Mouse (Mus musculus): ENCODE results near the gene Kif3a.

The Kif3a gene

DNA sequence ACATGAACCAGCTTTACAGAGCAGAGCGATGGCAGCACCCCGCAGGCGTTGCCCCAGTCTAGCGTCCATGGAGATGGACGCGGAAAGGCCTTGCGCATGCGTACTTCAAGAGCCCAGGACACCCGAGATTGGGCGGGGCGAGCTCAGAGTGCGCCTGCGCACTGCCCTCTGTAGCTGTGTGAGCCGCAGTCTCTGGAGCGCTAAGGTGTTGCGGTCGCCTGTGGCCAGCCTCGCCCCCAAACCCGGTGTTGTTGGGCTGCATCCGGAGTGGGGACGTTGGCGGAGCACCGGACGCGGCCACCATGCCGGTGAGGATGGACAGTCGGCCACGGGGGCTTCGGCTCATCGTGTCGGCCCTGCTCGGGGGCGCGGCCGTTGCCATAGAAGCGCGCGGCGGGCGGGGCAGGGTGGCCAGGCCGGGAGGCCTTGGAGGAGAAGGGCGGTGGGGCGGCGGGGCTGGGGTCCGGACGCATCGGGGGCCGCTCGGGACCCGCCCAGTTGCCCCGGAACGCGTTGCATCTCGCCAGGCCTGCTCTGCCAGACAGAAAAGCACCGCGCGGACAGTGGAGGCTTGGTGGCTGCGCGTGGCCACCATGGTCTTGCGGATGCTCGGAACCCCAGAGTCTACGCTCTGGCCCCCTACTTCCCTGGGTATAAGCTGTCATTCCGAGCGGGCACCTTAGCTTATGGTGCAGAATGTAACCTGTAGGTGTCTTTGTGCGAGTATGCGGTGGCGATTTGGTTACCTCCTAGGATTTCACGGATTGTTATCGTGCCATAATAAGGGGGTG, at the start of gene Kif3a:
Kif3a (plus strand) TSS at position 156 of the 791 bp plus-strand sequence.
- DNase-seq (ENCODE audit: low read depth in 2 of 2, low spot score in 2 of 2): peak; percentile 85 to 90

DNA sequence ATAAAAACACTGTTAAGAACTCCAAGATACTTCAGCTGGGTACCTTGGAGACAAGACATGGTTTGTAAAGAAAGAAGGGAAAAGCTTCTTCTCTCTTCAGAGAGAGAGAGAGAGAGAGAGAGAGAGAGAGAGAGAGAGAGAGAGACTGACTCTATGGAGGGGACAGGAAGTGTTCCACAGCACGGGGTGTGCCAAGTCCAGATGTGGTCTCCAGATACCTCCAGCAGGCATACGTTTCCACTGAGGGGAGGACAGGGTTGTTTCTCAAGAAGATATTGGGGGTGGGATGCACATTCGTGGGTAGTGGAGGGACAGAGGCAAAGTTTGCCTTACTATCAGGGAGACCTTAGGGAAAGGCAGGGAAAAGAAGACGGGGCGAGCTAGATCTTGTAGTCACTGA, 48.4 kb upstream of the Kif3a start:
- no peak for DNase-seq (ENCODE audit: low read depth in 2 of 2, low spot score in 2 of 2)

- peak; percentile 9 to 18 for DNase-seq (ENCODE audit: low read depth in 2 of 2, low spot score in 2 of 2)
Measured at GRCm38 (mm10) chr11:53519207-53520121, 47.7 kb upstream of the Kif3a start, which contains the start of gene Sept8. Sept8 (plus strand) TSS chr11:53519257.

DNA sequence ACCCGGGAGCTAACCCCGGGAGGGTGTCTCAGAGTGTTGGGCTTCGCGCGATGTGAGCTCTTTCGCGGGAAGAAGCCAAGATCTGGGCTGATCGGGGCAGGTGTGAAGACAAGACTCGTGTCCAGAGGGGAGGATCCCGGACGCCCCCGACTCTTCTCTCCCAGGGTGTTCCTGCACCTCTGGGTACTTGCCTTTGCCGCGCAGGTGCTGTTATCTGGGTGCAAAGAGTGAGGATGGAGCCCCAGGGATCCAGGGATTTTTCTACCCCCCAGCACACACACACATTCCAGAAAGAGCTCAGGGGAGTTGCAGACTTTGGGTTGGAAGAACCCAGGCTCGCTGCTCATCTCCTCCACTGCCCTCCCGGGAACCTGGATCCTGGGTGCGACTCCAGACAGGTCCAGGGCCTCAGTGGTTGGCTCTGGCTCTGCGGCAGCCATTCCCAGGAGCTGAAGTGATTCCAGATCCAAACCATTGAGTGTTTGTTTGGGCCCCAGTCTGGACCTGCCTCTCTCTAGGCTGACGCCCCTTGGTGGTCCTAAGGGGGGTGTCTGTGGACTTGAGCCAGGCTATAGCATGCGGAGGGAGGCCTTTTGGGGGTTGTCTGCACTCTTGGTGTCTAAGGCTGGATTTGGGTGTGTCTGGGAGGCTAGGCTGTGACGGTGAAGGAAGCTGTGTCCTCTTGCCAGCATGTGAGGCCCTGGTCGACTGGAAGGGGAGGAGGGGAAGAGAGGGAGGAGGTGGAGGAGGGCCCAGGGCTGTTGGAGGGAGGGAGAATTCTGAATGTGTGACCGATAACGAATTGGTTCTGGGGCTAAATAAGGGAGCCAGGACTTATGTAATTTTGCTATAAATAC, 46.8 kb upstream of the Kif3a start:
- DNase-seq (ENCODE audit: low read depth in 2 of 2, low spot score in 2 of 2): no peak

DNA sequence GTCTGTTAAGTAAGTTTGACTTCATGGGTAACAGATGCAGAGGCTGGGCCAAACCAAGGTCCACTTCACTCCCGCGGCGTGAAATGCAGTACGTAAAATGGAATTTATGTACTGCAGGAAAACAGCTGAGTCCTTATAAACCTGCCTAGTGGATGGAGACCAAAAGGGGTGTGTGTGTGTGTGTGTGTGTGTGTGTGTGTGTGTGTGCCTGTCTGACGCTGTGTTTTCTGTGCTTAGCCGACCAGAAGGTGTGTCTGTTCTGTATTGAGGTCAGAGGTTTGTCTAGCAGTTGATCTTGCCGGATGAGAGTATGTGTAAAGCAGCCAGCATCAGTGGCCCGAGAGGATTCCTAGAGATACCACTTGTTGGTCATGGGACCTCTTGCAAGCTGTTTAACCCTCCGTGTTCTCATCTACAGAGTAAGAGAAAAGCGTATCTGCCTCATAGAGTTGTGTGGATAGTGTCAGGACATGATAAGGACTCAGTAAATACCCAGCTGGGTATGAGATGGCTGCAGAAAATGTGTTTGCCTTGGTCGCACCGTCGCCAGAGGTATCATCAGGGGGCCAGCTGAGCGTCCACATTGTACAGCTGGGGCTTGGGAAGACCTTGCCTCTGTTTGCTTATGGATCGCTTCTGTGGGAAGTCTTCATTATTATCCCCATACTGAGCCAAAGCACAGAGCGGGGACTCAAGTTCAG, 45.9 kb upstream of the Kif3a start:
- no peak for DNase-seq (ENCODE audit: low read depth in 2 of 2, low spot score in 2 of 2)

DNA sequence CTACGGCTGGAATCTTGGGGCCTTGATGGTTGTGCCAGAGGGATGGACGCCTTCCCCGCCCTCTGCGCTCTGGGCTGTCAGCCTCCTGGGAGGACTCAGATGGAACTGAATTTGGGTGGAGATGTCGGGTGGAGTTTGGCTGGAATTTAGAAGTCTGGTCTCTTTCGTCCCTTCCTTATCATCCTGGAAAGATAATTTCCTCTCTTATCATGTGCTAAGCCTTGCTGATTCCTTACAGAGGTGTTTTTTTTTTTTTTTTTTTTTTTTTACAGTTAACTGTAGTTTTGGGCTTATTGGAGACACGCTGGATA, 45.4 kb upstream of the Kif3a start:
- DNase-seq (ENCODE audit: low read depth in 2 of 2, low spot score in 2 of 2): no peak

DNA sequence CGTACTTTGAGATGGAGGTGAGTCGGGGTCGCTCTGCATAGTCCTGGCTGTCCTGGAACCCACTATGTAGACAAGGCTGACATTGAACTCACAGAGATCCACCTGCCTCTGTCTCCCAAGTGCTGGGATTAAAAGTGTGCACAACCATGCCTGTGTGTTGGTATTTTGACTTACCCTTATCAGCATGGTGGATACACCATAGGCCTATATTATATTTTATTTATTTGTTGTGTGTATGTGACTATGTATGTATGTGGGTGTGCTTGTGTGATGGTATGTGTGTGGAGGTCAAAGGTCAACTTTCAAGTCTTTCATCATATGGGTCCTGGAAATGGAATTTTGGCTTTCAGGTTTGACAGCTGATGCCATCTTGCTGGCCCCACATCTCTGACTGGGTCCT, 44.8 kb upstream of the Kif3a start:
- no peak for DNase-seq (ENCODE audit: low read depth in 2 of 2, low spot score in 2 of 2)

DNA sequence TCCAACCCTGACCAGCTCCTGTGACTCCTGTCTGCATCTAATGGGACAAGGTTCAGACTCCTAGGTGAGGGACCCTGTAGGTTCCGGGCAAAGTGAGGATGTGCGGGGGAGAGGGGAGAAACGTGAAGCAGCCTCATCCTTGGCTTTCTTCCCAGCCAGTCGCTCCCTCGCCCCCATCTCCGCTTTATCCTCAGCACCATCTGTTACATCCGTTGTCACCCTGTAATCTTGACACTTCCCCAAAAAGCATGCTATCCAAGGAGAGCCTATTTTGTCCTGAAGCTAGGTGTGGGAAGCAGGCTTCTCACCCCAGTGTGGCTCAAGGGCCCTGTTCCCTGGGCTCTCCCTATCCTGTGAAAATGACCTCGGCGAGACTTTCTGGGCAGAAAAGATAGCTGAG, 44.2 kb upstream of the Kif3a start:
- DNase-seq (ENCODE audit: low read depth in 2 of 2, low spot score in 2 of 2): no peak

DNA sequence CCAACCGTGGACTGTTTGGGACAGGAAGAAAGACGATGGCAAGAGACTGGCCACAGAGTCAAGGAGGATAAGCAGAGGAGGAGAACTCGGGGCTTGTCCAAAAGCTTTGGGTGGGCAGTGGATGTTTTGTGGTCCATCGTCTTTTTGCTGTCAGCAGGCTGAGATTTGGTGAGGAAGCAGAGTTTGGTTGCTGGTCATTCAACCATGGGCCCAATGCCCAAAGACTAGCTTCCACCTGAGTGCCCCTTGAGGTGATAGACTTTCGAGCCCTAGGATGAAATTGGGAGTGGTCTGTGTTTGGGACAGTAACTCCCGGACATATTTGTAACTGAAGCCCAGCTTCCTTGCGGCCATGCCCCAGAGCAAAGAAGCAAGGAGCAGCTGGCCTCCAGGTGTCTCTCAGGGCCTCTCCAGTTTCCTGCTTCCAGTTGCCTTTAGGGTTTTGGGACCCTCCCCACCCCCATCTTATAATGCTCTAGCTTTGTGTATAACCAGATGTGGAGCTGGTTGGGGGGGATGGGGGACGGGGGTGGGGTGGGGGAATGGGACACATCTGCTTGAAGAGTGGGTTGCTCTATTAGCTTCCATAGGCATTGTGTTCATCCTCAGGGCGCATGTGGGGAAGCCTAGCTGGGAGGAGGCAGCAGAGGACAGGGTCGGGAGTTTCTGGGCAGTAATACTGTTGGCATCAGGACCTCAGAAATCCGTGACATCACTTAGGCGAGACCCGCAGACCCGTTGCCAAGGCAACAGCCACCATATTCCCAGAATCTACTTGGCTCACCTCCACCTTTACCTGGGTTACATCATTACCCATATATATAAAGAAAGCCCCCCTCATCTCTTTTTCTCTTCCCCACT, 43.4 kb upstream of the Kif3a start:
- no peak for DNase-seq (ENCODE audit: low read depth in 2 of 2, low spot score in 2 of 2)

- peak in 1 of 2 experiments; percentile 5 for DNase-seq (ENCODE audit: low read depth in 2 of 2, low spot score in 2 of 2)
Measured at GRCm38 (mm10) chr11:53524905-53525304, 42.3 kb upstream of the Kif3a start.

GRCm38 (mm10) chr11:53525461-53525860, 41.7 kb upstream of the Kif3a start:
- DNase-seq (ENCODE audit: low read depth in 2 of 2, low spot score in 2 of 2): no peak

GRCm38 (mm10) chr11:53528397-53529252, 38.6 kb upstream of the Kif3a start:
- no peak for DNase-seq (ENCODE audit: low read depth in 2 of 2, low spot score in 2 of 2)

- no peak for DNase-seq (ENCODE audit: low read depth in 2 of 2, low spot score in 2 of 2)
Measured at GRCm38 (mm10) chr11:53529253-53529557, 38.0 kb upstream of the Kif3a start.

- DNase-seq (ENCODE audit: low read depth in 2 of 2, low spot score in 2 of 2): no peak
Measured at GRCm38 (mm10) chr11:53530001-53530400, 37.2 kb upstream of the Kif3a start.

DNA sequence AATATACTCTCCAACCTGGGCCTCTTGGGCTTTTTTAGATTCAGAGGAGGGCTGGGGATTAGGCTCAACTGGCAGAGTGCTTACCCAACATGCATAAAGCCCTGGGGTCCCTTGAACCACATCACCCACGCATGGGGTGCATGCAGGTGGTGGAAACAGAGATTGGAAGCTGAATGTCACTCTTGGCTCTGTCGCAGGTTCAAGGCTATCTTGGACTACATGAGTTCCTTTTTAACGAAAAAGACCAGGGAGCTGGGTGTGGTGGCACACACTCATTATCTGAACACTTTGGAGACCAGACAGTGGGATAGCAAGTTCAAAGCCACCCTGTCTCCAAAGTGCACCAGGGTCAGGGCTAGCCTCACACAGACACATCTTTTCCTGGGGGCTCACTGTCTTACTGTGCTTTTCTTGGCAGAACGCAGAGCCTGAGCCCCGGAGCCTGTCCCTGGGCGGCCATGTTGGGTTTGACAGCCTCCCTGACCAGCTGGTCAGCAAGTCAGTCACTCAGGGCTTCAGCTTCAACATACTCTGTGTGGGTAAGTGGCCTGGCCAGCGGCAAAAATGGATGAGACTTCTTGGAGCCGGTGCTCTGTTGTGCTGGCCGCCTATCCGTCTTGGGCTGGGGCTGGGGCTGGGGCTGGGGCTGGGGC, 35.5 kb upstream of the Kif3a start:
- DNase-seq (ENCODE audit: low read depth in 2 of 2, low spot score in 2 of 2): no peak

DNA sequence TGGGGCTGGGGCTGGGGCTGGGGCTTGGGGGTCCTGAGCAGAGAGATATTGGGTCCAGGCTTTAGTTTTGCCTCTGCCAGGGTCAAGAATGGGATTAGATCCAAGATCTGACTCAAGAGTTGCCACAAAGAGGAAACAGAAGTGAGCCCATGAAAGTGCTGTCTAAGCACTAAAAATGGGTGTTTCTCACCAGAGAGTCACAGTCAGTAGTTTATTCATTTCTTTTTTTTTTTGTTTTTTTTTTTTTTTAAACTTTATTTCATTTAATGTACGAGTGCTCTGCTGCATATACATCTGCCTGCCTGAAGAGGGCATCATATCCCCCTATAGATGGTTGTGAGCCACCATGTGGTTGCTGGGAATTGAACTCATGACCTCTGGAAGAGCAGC, 35.0 kb upstream of the Kif3a start:
- no peak for DNase-seq (ENCODE audit: low read depth in 2 of 2, low spot score in 2 of 2)

- no peak for DNase-seq (ENCODE audit: low read depth in 2 of 2, low spot score in 2 of 2)
Measured at GRCm38 (mm10) chr11:53539002-53539491, 28.1 kb upstream of the Kif3a start.

DNA sequence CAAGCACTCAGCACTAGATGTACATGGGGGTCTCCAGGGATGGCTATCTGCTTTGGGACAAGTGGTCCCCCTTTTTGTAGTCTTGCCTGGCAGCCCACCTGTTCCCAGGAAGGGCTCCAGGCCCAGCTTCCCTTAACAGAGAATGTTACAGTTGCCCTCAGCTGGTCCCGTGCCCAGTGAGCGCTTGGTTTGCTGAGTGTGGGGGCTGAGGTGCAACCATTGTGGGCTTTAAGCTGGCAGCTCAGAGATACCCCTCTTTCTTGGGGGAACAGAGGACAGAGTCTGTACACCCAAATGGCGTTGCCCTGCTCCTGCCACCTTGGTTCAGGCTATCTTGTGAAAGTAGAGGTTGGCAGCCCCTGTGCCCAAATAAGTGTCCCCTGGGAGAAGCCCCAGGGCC, 26.8 kb upstream of the Kif3a start:
- DNase-seq (ENCODE audit: low read depth in 2 of 2, low spot score in 2 of 2): no peak

All from CD8-positive naive resting alpha-beta T cell, adult 2 months (primary cell).